Mouse (Mus musculus) heart, postnatal 0 days (tissue): Measurements from ENCODE around the gene Itfg1. TPM values are rescaled to one million over a fixed set of nuclear protein-coding genes. Genes with fewer than 3 reads are reported as not detected.

Experiments used
- ATAC-seq: fragments of 200-750 bp; cut with Nextera tagmentation; 2 replicates; pipeline ENCODE4 v1.8.0; 2017; ENCODE audit warnings: low read depth, moderate number of reproducible peaks, moderate library complexity; ENCODE audit not compliant: insufficient read depth
- DNase-seq: peaks from one replicate; pipeline ENCODE4 v3.0.0-alpha.2; 2016; ENCODE audit warnings: low spot score
- H3K27ac ChIP-seq: fragments of 300-500 bp; sonication (generic); 2 replicates; pipeline ENCODE4 v1.5.1; 2014; ENCODE audit warnings: low read depth, mild to moderate bottlenecking
- H3K27me3 ChIP-seq: fragments of 300-500 bp; sonication (generic); 2 replicates; pipeline ENCODE4 v1.6.1; 2014; ENCODE audit warnings: low read length, mixed read lengths; ENCODE audit not compliant: control insufficient read depth, insufficient read depth
- H3K36me3 ChIP-seq: fragments of 300-500 bp; sonication (generic); replicated peaks from 2 replicates; pipeline ENCODE4 v1.6.1; 2014; ENCODE audit warnings: low read length, mixed read lengths; ENCODE audit not compliant: control insufficient read depth, insufficient read depth
- H3K4me1 ChIP-seq: fragments of 300-500 bp; sonication (generic); 2 replicates; pipeline ENCODE4 v1.6.1; 2014; ENCODE audit warnings: antibody characterized with exemption; ENCODE audit not compliant: control insufficient read depth, insufficient read depth
- H3K4me2 ChIP-seq: fragments of 300-500 bp; sonication (generic); 2 replicates; pipeline ENCODE4 v1.6.1; 2014; ENCODE audit warnings: low read depth, mild to moderate bottlenecking, low read length, moderate library complexity
- H3K4me3 ChIP-seq: fragments of 300-500 bp; sonication (generic); 2 replicates; pipeline ENCODE4 v1.5.1; 2014; ENCODE audit warnings: low read depth, low read length
- H3K9ac ChIP-seq: fragments of 300-500 bp; sonication (generic); replicated peaks from 2 replicates; pipeline ENCODE4 v1.6.1; 2014; ENCODE audit warnings: low read depth, low read length, mixed read lengths
- H3K9me3 ChIP-seq: fragments of 300-500 bp; sonication (generic); replicated peaks from 2 replicates; pipeline ENCODE4 v1.6.1; 2016; ENCODE audit warnings: low read length; ENCODE audit not compliant: control insufficient read depth
- CTCF ChIP-seq: IDR thresholded peaks from 2 replicates; pipeline ENCODE4 v1.5.1; 2016; ENCODE audit warnings: antibody characterized with exemption, control low read depth, low read depth
- EP300 ChIP-seq: IDR thresholded peaks from 2 replicates; pipeline ENCODE4 v1.6.1; 2016; ENCODE audit warnings: antibody characterized with exemption, low read depth
- WGBS: fragments of 180-500 bp; shearing (Covaris S2); extraction: QIAGEN DNeasy Blood & Tissue Kit; methylation state at CpG from one replicate; pipeline ENCODE4 v1.1.7; 2014; 5-methylcytosine and 5-hydroxymethylcytosine counted together
- polyA plus RNA-seq: library from polyadenylated mRNA; unstranded; fragments of >200 nt; fragmentation: Nextera tagmentation; extraction: Ambion mirVana; gene quantifications from 2 replicates; pipeline ENCODE4 v1.2.1, GENCODE M21; 2015
- total RNA-seq: library from RNA; depleted of rRNA; stranded (reverse); fragments of >200 nt; gene quantifications from 2 replicates; pipeline ENCODE4 v1.2.3, GENCODE M21; 2014; ENCODE audit warnings: low replicate concordance; rRNA removed

Gene Itfg1
- total RNA-seq (53.8 and 63.5 TPM in 2 replicates), polyA plus RNA-seq (60.1 and 61.0 TPM in 2 replicates)

GRCm38 (mm10) chr8:85840657-85841488, at the start of gene Itfg1, which contains the start of gene Phkb:
Gene Itfg1 (minus strand): TSS chr8:85840921.
Gene Phkb (plus strand): TSS chr8:85840959.
- under 1% methylated on average over 52 of the region's 54 CpGs for WGBS
- Histone ChIP-seq H3K36me3 (peaks cover 9% of the 10 kb centered on the region), H3K27ac (peak within 1 kb of the TSS; percentile 98), H3K27me3 (no peaks in the 10 kb centered on the region), H3K4me1 (peaks cover 9% of the 10 kb centered on the region), H3K4me3 (peak within 1 kb of the TSS; percentile 87), H3K9me3 (no peaks in the 10 kb centered on the region), H3K4me2 (peak within 1 kb of the TSS; percentile 88), H3K9ac (peak within 1 kb of the TSS; percentile 92)
- TF ChIP-seq EP300 (0 out of 2 replicates have a peak, but pooled peaks have one; percentile 26), CTCF (no peak)
- peak; percentile 83 for DNase-seq
- peak; percentile 93 for ATAC-seq

GRCm38 (mm10) chr8:85884811-85885210, 44.1 kb upstream of the Itfg1 start:
- TF ChIP-seq CTCF (no peak), EP300 (no peak)
- H3K9me3 ChIP-seq = no peaks in the 10 kb centered on the region
- peaks cover 28% of the 10 kb centered on the region for H3K36me3 ChIP-seq
- no peak overlapping the region for H3K4me2 ChIP-seq
- H3K9ac ChIP-seq = no peak overlapping the region
- H3K27me3 ChIP-seq = no peaks in the 10 kb centered on the region
- WGBS = 96% methylated on average over 3 of the region's 3 CpGs
- H3K27ac ChIP-seq = no peak overlapping the region
- no peak overlapping the region for H3K4me3 ChIP-seq
- no peaks in the 10 kb centered on the region for H3K4me1 ChIP-seq
- ATAC-seq (no peak), DNase-seq (no peak)

GRCm38 (mm10) chr8:85879624-85880023, 38.9 kb upstream of the Itfg1 start:
- H3K27me3 ChIP-seq = no peaks in the 10 kb centered on the region
- H3K4me1 ChIP-seq = no peaks in the 10 kb centered on the region
- H3K4me3 ChIP-seq = no peak overlapping the region
- H3K4me2 ChIP-seq = no peak overlapping the region
- WGBS = 64% methylated on average over 7 of the region's 7 CpGs
- no peaks in the 10 kb centered on the region for H3K9me3 ChIP-seq
- peaks cover 27% of the 10 kb centered on the region for H3K36me3 ChIP-seq
- H3K9ac ChIP-seq = no peak overlapping the region
- ATAC-seq (no peak), DNase-seq (no peak)
- no peak overlapping the region for H3K27ac ChIP-seq
- TF ChIP-seq EP300 (no peak), CTCF (no peak)

GRCm38 (mm10) chr8:85877976-85878375, 37.3 kb upstream of the Itfg1 start:
- Histone ChIP-seq H3K27me3 (no peaks in the 10 kb centered on the region), H3K4me3 (no peak overlapping the region), H3K9me3 (no peaks in the 10 kb centered on the region), H3K36me3 (peaks cover 27% of the 10 kb centered on the region), H3K4me1 (no peaks in the 10 kb centered on the region), H3K9ac (no peak overlapping the region), H3K4me2 (no peak overlapping the region), H3K27ac (no peak overlapping the region)
- ATAC-seq (no peak), DNase-seq (no peak)
- 93% methylated on average over 8 of the region's 8 CpGs for WGBS
- TF ChIP-seq EP300 = no peak
- TF ChIP-seq CTCF = no peak

- TF ChIP-seq EP300 = no peak
- no peak for TF ChIP-seq CTCF
- Histone ChIP-seq H3K4me3 (no peak overlapping the region), H3K4me1 (0 out of 2 replicates have a peak, but pooled peaks cover 6% of the 10 kb centered on the region), H3K9ac (no peak overlapping the region), H3K9me3 (no peaks in the 10 kb centered on the region), H3K27me3 (no peaks in the 10 kb centered on the region), H3K27ac (peak overlapping the region; percentile 58; the same call in 1 of the 2 replicates), H3K4me2 (no peak overlapping the region), H3K36me3 (no peaks in the 10 kb centered on the region)
- DNase-seq = peak; percentile 66
- ATAC-seq = no peak
- 47% methylated on average over 2 of the region's 2 CpGs for WGBS
Observed at GRCm38 (mm10) chr8:85871660-85872059, 30.9 kb upstream of the Itfg1 start.
